Mouse (Mus musculus): Measurements from ENCODE around the gene Sqstm1.
A peak's percentile ranks its signal among the peaks of the same experiment; 100 is the strongest.

Sqstm1 gene

DNA sequence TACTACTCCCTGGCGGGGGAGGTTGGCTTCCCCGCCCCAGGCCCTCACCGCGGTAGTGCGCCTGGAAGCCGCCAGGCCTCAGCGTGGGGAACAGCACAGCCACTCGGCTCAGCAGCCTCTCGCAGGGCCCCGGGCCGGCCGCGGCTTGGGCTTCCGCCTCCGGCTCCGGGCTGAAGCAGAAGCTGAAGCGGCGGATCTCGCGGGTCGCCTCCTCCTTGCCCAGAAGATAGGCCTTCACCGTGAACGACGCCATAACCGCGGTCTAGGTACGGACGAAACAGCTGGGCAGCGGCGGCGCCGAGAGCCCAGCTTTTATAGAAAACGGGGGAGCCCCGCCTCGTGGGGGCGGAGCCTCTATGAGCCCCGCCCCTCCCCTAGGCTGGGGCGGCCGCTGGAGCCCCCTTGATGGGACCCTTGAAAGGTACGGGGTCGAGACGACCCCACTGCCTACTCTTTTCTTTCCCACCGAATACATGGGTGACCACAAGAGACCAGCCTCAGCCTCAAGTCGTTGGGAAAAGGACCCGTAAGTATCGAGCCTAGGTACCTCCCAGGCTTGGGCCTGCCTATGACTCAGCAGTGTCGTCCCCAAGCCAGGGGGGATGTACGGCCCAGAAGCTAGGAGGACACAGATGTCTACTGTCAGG, at the start of gene Sqstm1, which contains the start of gene Mgat4b:
Gene Sqstm1, minus strand, starts transcription at position 323 of the 647 bp plus-strand sequence.
Gene Mgat4b, plus strand, starts transcription at position 386 of the 647 bp plus-strand sequence.
- DNase-seq (ENCODE audit: extremely low read depth, insufficient read length, low spot score), result peak; percentile 86

DNA sequence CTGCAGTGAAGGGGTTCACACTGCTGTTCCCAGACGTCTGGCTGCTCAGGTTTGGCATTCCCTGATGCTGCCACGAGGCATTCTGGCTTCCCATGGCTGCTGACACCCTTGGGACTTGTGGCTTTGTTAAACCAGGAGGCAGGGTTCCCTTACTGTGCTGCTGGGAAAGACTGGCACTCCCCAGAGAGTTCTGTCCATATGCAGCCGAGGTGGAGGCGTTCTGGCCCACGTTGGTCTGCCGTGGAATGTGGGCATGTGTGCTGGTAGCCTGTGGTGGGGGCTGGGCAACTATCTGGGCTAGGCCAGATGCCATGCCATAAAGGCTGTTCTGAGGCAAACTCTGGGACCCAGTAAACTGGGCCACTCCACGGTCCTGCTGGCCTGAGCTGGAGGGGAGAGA, 47.7 kb upstream of the Sqstm1 start:
- peak; percentile 82 for DNase-seq (ENCODE audit: extremely low read depth, insufficient read length, low spot score)

DNA sequence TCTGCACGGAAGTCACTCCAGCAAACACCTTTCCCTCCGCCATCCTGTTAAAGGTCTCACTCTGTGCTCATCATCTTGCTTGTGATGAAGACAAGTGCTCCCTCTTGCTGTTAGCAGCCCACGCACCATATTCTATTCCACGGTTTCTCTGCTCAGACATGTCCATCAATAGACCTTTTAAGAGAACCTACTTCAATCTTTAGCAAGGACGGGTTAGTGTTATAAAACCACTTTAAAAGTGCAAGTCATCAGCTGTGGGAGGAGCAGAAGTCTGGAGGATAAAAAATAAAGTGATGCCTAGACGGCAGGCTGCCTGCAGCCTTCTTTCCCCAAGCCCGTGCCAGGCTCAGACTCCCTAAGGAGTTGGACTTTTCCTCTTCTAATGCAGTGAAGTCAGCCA, 46.0 kb upstream of the Sqstm1 start:
- DNase-seq (ENCODE audit: extremely low read depth, insufficient read length, low spot score), result no peak

DNA sequence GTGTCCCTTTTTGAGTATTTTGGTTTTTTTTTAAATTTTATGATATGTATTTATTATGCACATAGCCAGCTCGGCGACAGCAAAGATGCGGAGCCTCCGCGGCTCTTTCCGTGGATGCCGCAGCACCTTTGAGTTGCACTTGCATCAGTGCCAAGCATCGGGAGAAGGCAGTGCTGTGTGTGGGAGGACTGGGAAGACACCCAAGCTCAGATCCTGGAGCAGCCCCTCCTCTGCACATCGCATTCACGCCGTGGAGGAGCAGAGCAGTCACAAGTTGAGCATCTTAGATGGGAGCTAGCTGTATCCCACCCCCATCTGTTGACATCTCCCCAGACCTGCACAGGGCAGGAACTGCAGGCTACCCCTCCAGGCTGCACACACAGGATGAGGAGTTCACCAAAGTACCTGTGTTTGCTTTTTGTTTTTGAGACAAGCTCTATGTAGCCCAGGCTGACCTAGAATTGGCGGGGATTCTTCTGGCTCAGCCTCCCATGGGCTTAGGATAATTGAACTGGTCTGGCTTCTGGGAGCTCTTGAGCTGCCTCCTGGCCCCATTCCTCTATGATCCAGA, 43.5 kb upstream of the Sqstm1 start:
- no peak for DNase-seq (ENCODE audit: extremely low read depth, insufficient read length, low spot score)

DNA sequence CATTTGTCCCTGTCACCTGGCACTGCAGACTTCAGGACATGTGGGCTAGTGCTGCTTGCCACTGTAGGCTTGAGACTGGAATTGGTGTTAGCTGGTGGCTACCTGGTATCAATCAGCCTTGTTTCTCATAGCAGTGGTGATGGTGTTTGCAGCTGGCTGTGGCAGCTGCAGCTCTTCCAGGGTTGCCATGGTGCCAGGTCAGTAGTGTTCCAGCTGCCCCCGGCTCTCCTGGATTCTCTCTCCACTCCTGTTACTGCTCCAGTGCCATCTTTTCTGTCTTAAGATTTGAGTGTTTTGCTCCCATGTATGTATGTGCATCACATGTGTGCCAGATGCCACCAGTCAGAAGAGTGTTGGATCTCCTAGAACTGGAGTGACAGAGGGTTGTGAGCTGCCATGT, 42.8 kb upstream of the Sqstm1 start:
- DNase-seq (ENCODE audit: extremely low read depth, insufficient read length, low spot score), result no peak

DNA sequence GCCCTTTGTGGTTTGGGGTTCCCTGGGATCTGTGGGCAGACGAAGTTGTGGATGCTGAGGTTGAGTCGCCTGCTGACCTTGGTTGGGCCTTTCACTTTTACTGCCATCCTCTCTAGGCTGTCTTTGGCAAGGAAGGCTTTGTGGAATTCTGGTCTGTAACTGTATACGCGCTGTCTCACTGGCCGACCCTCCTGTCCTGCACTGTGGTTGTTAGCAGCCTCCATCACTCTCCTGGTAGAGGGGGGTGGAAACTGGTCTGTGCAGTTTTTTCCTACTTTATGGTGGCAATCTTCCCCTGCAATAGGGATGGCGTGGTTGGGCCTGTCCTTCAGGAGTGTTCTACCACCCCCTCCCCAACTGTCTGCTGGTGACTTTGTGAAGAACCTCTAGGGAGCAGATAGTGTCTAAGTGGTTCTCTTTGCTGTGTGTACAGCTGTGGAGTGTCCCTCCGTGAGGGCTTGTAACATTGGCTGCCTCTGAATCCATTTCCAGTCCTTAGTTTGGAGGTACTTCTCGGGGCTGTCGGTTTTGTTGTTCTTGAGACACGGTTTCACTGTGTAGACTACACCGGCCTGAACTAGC, 42.1 kb upstream of the Sqstm1 start:
- no peak for DNase-seq (ENCODE audit: extremely low read depth, insufficient read length, low spot score)

DNA sequence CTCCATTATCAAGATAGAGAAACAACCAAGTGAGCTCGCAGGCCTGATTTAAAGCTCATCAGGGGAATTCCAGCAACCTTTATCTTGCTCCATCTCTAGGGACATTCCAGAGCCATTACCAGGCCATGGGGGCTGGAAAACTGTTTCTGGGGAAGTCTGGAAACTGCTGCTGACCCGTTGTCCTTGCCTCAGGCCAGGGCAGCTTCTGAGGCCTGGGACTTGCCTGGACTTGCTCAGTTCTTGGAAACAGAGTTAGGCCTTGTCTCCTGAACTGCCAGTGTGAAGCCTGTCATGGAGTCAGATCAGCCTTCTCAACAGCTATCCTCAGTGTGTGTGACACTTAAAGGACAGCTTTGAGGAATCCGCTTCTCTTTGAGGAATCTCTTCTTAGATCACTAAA, 41.5 kb upstream of the Sqstm1 start:
- DNase-seq (ENCODE audit: extremely low read depth, insufficient read length, low spot score), result peak; percentile 81

DNA sequence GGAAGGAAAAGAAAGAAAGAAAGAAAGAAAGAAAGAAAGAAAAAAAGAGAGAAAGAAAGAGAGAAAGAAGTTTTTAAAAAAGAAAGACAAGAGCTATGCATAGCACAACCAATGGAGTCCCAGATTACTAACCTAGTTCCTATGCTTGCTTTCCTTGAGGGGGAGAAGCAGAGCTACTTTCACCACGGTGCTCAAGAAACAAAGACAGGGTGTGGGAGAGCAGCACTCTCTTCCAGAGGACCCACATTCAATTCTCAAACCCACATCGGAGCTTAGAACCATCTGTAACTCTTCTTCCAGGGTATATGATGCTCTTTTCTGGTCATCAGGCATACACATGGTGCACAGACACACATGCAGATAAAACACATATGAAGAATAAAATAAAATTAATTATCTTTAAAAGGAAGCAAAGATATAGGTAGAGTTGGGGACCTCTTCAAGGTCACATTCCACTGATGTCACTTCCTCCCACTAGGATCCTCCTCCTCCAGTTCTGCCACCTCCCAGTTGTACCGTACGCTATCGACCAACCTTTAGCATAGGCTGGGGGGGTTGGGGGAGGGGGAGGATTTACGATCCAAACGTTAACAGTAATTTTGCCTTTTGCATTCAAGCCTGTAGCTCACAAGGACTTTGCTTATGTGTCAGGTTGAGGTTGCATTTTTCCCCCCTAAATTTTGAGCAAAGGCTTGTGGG, 38.0 kb upstream of the Sqstm1 start:
- DNase-seq (ENCODE audit: extremely low read depth, insufficient read length, low spot score), result no peak

DNA sequence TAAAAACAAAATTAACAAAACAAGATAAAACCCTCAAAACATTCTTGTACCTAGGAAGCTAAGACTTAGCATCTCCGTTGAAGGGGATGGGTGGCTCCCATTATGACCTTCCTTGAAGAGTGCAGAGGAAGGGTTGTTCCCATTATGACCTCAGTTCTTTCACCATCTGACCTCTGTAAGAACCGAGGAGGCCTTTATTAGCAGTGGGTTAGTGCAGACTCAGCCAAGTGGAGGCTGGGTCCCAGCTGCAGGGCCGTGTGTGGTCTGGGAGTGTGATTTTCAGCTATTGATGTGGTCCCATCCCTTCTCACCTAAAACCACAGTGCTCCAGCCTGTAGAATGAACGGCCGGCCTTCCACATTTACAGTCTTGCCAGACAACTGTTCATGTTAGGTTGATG, 34.6 kb upstream of the Sqstm1 start:
- DNase-seq (ENCODE audit: extremely low read depth, insufficient read length, low spot score), result no peak

DNA sequence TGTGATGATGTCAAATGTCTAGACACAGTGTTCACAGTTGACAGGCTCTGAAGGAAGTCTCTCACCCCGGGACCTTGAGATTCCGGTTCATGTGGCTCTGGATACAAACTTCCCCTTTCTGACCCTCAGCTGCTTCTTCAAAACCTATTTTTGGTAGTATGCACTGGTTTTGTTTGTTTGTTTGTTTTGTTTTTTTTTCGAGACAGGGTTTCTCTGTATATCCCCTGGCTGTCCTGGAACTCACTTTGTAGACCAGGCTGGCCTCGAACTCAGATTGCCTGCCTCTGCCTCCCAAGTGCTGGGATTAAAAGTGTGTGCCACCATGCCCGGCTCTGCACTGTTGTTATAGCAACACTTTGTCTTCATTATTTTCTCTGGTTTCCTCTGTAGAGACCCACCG, 33.3 kb upstream of the Sqstm1 start:
- DNase-seq (ENCODE audit: extremely low read depth, insufficient read length, low spot score), result no peak

DNA sequence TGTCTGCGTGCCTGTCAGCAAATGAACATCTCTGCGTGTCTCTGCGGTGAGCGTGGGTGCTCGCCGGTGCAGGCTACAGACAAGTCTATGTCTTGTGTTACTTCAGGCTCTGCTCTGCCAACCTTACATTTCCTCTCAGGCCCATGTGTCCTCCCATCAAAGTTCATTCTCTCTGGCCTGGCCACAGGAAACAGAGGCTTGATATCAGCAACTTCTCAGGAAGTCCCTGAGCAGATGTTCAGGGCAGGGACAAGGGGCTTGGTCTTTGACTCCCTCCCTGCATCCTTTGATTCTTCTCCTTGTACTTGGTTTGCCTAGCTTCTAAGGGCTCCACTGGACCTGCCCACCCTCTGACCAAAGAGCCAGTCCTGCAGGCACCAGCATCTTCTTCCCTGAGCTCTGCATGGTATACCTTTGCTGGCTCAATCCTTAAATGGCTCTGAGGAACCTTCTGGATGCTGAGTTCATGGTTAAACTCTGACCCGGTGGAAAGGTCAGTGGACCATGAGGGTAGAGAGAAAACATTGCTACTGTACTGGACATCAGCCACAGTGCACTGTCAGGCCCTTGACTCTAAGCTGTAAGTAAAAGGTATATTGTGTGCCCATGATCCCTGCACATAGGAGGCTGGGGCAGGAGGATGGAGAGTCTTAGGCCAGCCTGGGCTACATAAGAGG, 29.7 kb upstream of the Sqstm1 start:
- DNase-seq (ENCODE audit: extremely low read depth, insufficient read length, low spot score), result no peak

DNA sequence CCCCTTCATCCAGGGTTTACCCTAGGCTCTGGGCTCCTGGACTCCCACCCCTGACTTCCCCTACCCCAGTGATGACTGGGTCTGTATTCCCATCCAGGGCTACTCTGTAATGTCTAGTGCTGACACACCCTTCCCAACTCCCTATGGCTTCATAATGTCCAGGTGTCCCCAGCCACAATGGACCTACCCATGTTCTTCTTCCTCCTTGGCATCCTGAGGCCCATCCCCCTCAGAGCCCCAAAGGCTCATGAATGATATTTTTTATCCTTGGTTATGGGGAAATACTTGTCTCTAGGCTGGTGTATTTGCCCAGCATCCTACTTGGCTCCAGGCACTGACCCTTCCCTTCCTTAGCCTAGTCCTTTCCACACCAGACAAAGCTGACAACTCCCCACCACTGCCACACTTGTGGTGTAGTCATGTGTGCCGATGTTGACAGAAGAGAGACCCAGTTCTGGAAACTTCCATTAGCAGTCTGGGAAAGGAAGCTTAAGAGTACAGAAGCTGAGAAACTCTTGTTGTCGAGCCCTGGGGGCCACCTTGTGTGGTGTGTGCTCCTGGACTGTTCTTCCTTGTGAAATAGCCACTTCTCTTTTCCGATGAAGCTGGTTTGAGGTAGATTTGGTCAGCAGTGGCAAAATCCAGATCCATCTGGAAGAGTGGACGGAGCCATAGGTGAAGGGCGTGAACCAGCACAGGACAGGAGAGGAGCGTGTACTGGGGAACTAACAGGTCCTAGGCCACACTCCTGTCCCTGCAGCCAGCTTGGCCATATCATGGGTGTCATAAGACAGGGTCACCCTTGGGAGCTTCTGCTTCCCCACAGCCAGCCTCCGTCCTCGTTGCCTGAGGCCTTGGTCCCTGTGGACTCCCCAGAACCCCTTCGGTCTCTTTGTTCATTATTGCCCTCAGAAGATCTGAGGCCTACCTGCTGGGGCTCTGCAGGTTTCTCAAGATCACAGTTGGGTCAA, 28.5 kb upstream of the Sqstm1 start:
- DNase-seq (ENCODE audit: extremely low read depth, insufficient read length, low spot score), result no peak

DNA sequence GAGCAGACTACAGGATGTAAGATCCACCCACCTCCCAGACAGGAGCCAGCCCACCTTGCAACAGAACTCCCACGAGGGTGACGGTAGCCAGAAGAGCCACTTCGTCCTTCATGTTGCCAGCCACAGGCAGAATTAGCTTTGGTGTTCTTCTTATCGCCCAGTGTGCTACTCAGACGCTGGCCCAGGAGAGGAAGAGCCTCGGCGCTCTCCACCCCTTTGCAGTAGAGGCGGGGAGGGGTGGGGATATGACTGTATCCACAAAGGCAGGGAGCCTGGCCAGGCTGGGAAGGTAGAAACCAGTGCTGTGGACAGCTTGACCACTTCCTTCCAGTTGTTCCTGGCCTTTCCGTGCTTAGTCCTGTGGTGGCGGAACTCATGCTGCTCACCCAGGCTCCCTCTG, 27.7 kb upstream of the Sqstm1 start, which contains the start of gene Ltc4s:
Gene Ltc4s, minus strand, starts transcription at position 293 of the 400 bp plus-strand sequence.
- DNase-seq (ENCODE audit: extremely low read depth, insufficient read length, low spot score), result no peak

DNA sequence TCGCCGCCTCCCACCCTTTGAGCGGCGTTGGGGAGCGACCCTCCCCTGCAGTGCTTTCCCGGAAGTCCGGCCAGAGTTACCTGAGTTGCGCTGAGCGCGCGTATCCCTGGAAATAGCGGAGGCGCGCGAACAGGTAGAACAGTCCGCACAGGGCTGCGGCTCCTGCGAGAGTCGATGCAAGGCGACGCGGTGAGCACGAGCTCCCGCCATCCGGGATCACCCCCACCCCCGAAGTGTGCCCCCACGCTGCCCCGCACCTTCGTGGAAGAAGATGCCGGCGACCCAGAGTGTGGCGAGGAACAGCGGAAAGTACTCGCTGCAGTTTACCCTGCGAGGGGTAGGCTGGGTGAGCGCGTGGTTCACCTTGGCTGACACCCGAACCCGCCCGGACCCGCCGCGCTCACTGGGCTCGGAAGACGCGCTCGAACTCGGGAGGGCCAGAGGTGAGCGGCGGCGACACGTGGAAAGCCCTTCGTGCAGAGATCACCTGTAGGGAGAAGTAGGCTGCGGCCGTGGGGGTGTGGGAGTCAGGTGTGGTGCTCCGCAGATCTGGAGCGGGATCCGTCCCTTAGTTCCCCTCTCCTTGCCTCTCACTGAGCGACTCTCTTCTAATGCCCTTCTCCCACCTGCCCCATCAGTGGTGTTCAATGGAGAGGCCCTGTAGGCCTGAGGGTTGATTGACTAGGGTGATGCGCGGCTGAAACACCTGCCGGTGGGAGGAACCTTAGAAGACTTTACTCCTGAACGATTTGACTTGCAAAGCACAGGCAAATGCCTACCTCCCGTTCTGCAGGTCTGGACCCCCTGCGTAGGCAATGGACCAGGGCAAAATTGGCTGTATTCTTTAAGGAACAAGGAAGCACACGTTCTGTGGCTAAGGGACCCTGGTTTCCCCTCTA, 26.6 kb upstream of the Sqstm1 start:
- no peak for DNase-seq (ENCODE audit: extremely low read depth, insufficient read length, low spot score)

DNA sequence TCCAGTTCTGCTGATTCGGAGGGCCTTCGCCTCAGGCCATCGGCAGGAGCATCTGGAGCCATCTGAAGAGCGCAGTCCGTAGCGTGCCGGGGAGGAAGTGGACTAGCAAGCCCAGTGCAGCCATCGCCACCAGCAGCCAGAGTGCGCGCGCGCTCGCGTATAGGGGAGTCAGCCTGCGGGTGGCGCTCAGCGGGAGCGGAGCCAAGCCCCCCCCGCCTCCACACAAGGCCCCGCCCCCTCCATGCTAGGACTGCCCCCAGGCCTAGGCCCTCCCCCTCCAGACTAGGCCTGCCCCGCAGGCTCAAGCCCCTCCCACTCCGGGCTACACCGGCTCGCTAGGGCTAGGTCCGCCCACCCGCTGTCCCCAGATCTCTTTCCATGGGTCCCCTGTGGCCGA, 25.9 kb upstream of the Sqstm1 start:
- no peak for DNase-seq (ENCODE audit: extremely low read depth, insufficient read length, low spot score)

DNA sequence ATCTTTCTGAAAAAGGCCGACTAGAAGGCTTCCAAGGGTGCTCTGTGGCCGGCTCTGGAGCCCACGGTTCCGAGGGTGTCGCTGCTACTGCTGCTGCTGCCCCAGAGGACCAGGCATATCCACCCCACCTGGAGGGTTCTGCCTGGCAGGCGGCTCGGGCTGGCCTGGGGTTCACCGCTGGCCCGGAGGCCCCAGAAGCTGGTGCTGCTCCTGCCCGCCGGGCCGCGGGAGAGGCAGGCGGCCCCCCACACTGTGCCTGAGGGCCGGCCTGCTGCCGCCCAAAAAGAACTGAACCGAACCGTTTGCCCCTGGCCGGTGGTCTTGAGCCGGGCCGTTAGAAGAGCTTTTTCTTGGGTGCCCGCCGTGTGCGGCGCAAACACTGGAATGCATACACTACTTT, 24.0 kb upstream of the Sqstm1 start:
- no peak for DNase-seq (ENCODE audit: extremely low read depth, insufficient read length, low spot score)

DNA sequence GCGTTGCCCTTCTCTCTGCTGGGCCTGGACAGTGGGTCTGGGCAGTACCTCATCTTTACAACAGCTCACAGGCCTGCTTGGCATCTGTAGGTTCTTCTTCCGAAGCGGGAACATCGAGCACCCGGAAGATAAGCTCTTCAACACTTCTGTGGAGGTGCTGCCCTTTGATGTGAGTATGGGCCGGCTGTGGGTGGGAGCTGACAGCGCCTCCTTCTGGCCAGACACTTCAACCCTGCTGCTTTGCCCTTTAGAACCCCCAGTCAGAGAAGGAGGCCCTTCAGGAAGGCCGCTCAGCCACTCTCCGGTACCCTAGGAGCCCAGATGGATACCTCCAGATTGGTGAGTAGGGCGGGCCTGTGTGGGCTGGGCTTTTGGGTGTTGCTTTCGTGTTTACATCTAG, 23.4 kb upstream of the Sqstm1 start:
- DNase-seq (ENCODE audit: extremely low read depth, insufficient read length, low spot score), result no peak

DNA sequence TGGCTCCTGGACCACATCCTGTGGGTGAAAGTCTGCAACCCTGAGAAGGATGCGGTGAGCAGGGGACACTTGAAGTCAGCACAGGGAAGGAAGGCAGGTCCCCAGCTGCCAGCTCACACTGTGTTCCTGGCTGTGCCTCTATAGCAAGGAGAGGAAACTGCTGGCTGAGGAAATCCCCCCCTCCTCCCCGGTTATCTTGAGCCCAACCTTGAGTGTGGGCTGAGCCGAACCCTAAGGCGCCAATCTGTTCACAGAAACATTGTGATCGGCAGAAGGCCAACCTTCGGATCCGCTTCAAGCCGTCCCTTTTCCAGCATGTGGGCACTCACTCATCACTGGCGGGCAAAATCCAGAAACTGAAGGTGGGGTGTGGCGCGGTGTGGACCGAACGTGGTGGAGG, 22.4 kb upstream of the Sqstm1 start:
- no peak for DNase-seq (ENCODE audit: extremely low read depth, insufficient read length, low spot score)

DNA sequence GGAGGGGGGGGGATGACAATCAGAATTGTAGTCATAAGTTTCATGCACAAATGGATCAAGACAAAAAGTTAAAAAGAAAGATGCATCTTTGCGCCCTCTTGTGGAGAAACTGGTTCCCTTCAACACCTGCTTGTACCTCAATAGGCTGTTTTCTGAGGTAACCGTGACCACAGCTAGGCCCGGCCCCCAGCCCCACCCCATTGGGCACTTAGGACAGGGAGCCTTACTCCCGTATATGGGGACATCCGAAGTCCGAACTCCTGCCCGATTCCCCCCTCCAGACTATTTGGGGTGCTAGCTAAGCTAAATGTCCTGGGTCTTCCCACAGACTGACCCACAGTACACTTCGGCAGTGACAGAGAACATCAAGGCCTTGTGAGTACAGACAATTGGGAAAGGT, 20.8 kb upstream of the Sqstm1 start:
- peak; percentile 65 for DNase-seq (ENCODE audit: extremely low read depth, insufficient read length, low spot score)

Measured in 3134 (cell line).